Mouse (Mus musculus) mesoderm, embryonic 11.5 days (tissue): ENCODE data around the gene Ccdc157.
"Not testable (repeated sequence)": the region's sequence is repeated elsewhere in the genome, so short reads cannot be mapped to it uniquely, and the experiment has no call there.

ENCODE experiments used
- DNase-seq: peaks from one replicate; pipeline ENCODE4 v3.0.0-alpha.2; 2012; ENCODE audit warnings: low read depth, low spot score

Gene Ccdc157

GRCm38 (mm10) chr11:4133450-4133849, 26.6 kb downstream of the Ccdc157 start:
- peak; percentile 23 for DNase-seq

DNA sequence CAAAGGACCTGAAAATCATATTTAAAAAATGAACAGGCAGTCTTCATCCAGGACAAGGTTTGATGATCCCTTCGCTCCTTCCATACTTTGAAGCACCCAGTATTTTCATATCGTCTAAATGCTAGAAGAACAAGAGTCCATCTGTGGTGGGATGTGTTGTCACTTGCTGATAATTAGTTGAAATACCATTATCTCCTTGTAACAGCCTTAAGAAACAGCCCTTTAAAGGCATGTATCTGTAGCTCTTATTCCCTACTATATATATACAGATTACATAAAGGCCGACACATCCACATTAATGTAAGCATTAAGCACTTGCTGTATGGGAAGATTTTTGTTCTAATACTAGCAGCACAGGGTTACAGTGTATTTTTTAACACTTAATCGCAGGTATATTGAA, 31.6 kb downstream of the Ccdc157 start:
- DNase-seq, result not testable (repeated sequence)

DNA sequence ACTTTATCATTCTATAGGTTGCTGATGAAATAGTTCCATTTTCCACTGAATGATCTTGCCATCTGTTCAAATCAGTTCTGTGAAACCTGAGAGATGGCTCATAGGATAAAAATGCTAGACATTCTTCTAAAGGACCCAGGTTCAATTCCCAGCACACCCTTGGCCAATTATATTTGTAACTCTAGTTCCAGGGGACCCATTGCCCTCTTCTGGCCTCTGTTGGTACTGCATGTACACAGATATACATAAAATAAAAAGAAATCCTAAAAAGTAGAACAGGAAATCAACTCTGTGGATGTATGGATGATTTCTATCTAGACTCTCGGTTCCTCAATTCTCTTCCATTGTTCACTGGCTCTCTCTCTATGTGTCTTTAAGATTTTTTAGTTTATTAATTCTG, 33.0 kb downstream of the Ccdc157 start:
- peak; percentile 10 for DNase-seq

- DNase-seq, result peak; percentile 32
These were observed 36.2 kb downstream of the Ccdc157 start for GRCm38 (mm10) chr11:4123922-4124321.

GRCm38 (mm10) chr11:4122742-4123579, 37.1 kb downstream of the Ccdc157 start, which contains the start of gene Sec14l2:
Sec14l2 (minus strand) TSS chr11:4123415.
- no peak for DNase-seq

DNA sequence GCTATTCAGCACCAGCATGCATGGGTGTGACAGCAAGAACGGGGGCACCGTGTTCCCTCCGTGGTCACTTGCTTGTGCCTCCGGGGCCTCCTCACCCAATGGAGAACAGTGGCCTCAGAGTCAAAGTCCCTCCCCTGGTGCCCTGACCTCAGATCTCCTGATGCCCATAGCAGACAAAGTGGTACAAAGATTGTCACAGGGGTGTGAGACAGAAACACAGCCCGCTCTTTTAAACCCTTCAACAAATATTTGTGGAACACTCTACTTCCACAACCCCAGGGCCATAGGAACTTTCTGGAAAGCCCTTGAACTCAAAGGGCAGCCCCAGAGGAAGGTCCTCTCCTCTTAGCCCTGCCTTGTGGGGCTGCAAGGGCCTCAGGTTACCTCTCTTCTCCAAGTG, 37.9 kb downstream of the Ccdc157 start:
- DNase-seq, result no peak

GRCm38 (mm10) chr11:4121691-4122090, 38.4 kb downstream of the Ccdc157 start:
- no peak for DNase-seq

DNA sequence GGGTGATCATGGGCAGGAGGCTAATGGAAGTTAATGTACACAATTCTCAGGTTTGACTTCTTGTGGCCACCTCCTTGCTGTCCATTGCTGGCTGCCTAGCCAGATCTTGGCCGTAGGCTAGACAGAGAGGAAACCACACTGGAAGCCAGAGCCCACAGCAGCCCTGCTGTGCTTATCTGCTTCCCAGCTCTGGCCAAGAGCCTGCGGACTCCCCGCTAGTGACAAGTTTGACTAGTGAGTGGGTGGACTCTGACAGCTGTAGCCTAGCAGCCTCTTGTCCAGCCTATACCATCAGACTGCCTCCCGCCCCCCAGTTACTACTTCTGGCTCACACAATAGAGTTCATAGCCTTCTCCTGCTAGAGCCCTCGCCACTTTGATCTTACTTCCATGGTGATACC, 40.5 kb downstream of the Ccdc157 start:
- no peak for DNase-seq

GRCm38 (mm10) chr11:4118081-4118921, 41.8 kb downstream of the Ccdc157 start:
- DNase-seq, result peak; percentile 60

- DNase-seq, result no peak
These were observed 42.6 kb downstream of the Ccdc157 start for GRCm38 (mm10) chr11:4117372-4118071.

- DNase-seq, result no peak
These were observed 43.5 kb downstream of the Ccdc157 start for GRCm38 (mm10) chr11:4116458-4117141.

DNA sequence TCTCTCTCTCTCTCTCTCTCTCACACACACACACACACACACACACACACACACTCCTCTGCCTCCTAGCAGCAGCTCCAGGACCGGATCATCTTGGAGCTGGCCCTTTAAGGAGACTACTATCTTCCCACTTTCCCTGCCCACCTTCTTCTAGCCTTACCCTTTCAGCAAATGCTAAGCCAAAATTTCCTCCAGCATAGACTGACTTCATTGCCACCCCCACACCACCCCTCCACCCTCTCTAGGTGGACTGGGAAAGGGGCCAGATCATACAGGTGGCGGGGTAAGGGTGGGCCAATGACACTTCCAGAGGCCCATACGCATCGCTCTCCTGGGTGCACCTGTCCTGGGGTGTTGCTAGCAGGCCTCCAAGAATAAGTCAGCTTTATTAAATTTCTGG, 44.7 kb downstream of the Ccdc157 start:
- DNase-seq, result no peak

- DNase-seq, result not testable (repeated sequence)
These were observed 45.6 kb downstream of the Ccdc157 start for GRCm38 (mm10) chr11:4114541-4114940.

DNA sequence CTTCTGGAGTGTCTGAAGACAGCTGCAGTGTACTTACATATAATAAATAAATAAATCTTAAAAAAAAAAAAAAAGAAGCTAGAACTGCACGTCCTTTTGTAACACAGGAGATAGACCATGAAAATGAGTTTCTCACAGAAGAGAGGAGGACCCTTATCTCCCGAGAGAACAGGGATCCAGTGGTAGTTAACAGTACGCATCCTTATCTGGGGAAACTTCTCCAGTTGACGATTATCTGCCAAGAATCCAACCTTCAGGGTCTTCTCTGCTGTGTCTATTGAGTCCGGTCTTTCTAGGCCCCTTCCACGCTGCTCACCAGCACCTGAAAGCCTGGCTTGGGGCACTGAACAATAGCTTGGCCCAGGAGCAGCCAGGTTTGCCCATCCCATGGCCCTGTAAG, 46.1 kb downstream of the Ccdc157 start:
- DNase-seq, result no peak

DNA sequence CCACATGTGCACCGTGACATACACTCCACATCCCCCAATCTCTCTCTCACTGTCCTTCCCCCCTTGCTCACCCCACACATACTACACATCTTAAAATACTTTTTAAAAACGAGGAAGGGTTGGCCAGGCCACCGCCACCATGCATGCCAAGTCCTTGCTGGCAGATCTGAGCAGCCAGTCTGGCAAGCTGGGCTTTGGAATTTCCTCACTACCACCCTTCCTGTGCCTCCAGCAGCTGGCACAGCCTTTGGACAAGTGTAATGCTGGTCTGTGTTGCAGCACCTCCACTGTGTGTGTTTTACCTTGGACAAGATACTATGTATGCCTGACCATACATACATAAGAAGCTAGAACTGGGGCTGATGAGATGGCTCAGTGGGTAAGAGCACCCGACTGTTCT, 46.6 kb downstream of the Ccdc157 start:
- no peak for DNase-seq

DNA sequence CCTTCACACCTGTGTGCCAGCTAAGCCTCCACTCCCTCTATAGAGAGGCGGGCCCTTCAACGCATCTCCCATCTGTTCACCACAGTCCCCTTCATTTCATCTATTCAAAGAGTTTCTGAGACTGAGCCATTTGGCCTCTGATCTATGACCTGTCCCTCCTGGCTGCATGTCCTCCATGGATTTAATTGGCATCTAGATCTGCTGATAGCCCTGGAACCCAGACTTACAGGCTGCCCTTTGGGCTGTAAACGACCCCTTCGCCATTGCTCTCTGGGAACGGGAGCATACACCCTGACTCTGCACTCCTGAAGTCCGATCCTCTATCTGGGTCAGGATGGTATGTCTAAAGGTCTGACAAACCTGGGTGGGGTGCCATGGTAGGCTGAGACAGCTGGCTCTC, 47.2 kb downstream of the Ccdc157 start:
- no peak for DNase-seq

DNA sequence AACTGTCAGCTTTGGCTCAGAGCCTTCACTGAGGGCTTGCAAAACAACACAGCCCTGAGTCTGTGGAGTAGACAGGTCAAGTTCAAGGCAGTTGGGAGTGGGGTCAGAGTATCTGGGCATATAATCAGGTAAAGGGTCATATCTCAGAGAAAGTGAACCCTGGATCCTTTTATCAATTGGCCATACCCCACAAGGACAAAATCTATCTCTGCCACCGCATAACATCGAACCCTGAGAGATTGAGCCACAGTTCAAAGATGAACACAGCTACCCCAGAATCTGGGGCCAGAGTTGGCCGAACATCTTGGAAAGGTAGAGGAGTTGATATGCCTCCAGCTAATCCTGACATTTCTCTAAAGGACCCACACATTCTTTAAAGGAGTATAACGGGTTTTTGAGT, 48.1 kb downstream of the Ccdc157 start:
- DNase-seq, result no peak

GRCm38 (mm10) chr11:4108691-4109090, 51.4 kb downstream of the Ccdc157 start:
- DNase-seq, result no peak

- not testable (repeated sequence) for DNase-seq
These were observed 52.2 kb downstream of the Ccdc157 start for GRCm38 (mm10) chr11:4107901-4108300.

DNA sequence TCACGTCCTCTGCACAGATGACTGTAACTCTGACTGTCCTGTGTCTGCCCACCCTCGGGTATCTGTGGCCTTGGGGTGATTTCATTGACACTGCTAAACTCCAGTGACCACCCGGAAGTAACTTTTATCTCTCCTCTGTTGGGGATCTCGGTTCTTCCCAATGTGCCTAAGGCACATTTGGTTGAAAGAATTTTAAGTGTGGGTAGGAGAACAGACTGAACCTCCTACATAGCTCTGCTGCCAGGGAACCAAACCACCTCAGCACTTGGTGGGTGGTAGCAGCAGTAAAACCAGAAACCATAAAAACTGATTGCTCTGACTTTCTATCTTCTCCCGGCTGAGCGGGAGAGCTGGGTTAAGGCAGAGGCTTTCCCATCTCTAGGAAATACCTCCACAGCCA, 54.6 kb downstream of the Ccdc157 start:
- no peak for DNase-seq

- no peak for DNase-seq
These were observed 55.1 kb downstream of the Ccdc157 start for GRCm38 (mm10) chr11:4104989-4105388.
